Comparison of ENCODE assay signal across 8 mouse cellular contexts in genomic region chr6:89631809-89632562, GRCm38 (mm10). TPM values are rescaled to one million over a fixed set of nuclear protein-coding genes. Genes with fewer than 3 reads are reported as not detected.
DNase-seq lines count a peak whose midpoint lies in the region; ATAC-seq and TF ChIP-seq lines count a peak whose summit lies in the region.

No protein-coding gene starts in this region.

- peak; percentile 67 for ATAC-seq in forebrain, embryonic 11.5 days (replicated peaks; ENCODE audit: low FRiP score)
- ATAC-seq in lung, embryonic 16.5 days (ENCODE audit: low read depth): peak; percentile 71

- peaks cover 10% of the 10 kb centered on the region for H3K4me1 ChIP-seq in E14TG2a.4 (replicated peaks; ENCODE audit: low read depth, low read length)
- 0 out of 2 replicates have a peak, but pooled peaks cover 2% of the 10 kb centered on the region for H3K4me1 ChIP-seq in forebrain, embryonic 11.5 days (replicated peaks; ENCODE audit: control insufficient read depth, insufficient read depth, low read length)
- H3K4me1 ChIP-seq in lung, embryonic 16.5 days (replicated peaks; ENCODE audit: control insufficient read depth, insufficient read depth, low read length): peaks cover 2% of the 10 kb centered on the region; the same call in 1 of the 2 replicates

- H3K9ac ChIP-seq in forebrain, embryonic 11.5 days (ENCODE audit: low read length): no peak overlapping the region
- no peak overlapping the region for H3K9ac ChIP-seq in lung, embryonic 16.5 days (ENCODE audit: low read length)

- TF ChIP-seq CTCF in E14TG2a.4 (conservative IDR thresholded peaks at IDR 0.05; ENCODE audit: low read length): peak; percentile 52

- peaks cover 15% of the 10 kb centered on the region for H3K27me3 ChIP-seq in E14TG2a.4 (ENCODE audit: insufficient read depth, low read length)
- no peaks in the 10 kb centered on the region for H3K27me3 ChIP-seq in forebrain, embryonic 11.5 days (ENCODE audit: control insufficient read depth, insufficient read depth, low read length)
- H3K27me3 ChIP-seq in lung, embryonic 16.5 days (ENCODE audit: control insufficient read depth, insufficient read depth, low read depth, low read length): no peaks in the 10 kb centered on the region

- H3K36me3 ChIP-seq in E14TG2a.4 (ENCODE audit: insufficient read depth, low read length): no peaks in the 10 kb centered on the region
- no peaks in the 10 kb centered on the region for H3K36me3 ChIP-seq in forebrain, embryonic 11.5 days (ENCODE audit: control insufficient read depth, insufficient read depth, low read length)
- H3K36me3 ChIP-seq in lung, embryonic 16.5 days (ENCODE audit: control insufficient read depth, insufficient read depth, low read length): no peaks in the 10 kb centered on the region

- no peaks in the 10 kb centered on the region for H3K9me3 ChIP-seq in E14TG2a.4 (ENCODE audit: low read length)
- no peaks in the 10 kb centered on the region for H3K9me3 ChIP-seq in forebrain, embryonic 11.5 days (ENCODE audit: control insufficient read depth, low read length)
- H3K9me3 ChIP-seq in lung, embryonic 16.5 days (ENCODE audit: control insufficient read depth, low read length): no peaks in the 10 kb centered on the region

- H3K4me2 ChIP-seq in forebrain, embryonic 11.5 days (ENCODE audit: low read depth, low read length, severe bottlenecking): no peak overlapping the region
- peak overlapping the region; percentile 23; the same call in 1 of the 2 replicates for H3K4me2 ChIP-seq in lung, embryonic 16.5 days (ENCODE audit: low read depth, low read length)

- no peak overlapping the region for H3K4me3 ChIP-seq in E14TG2a.4 (replicated peaks; ENCODE audit: low read length)
- no peak overlapping the region for H3K4me3 ChIP-seq in forebrain, embryonic 11.5 days (ENCODE audit: low read depth, low read length)
- no peak overlapping the region for H3K4me3 ChIP-seq in lung, embryonic 16.5 days (ENCODE audit: low read length)

- intact Hi-C loops in heart, postnatal 10 days (cut with DNase I): loop anchor here (2.0 kb wide), 4 partner anchors 79 to 703 kb away; partner anchors contain the start of gene Plxna1

- peak; percentile 13 for DNase-seq in c-Kit-negative CD71-positive TER-119-positive erythroid progenitor cells, embryonic 14.5 days (ENCODE audit: low read depth, low spot score)
- peak; percentile 74 for DNase-seq in forebrain, embryonic 11.5 days (ENCODE audit: low spot score)
- peak; percentile 88 to 91 for DNase-seq in heart, postnatal 10 days
- DNase-seq in large intestine, adult 2 months (ENCODE audit: low read depth, low spot score): peak; percentile 53
- peak; percentile 73 for DNase-seq in ovary, postnatal 14 days (ENCODE audit: low spot score)
- DNase-seq in thymus, postnatal 10 days (ENCODE audit: low spot score in 2 of 2): peak; percentile 39 to 69

- H3K27ac ChIP-seq in forebrain, embryonic 11.5 days (ENCODE audit: low read depth, low read length): no peak overlapping the region
- no peak overlapping the region for H3K27ac ChIP-seq in lung, embryonic 16.5 days (ENCODE audit: low read length)

- WGBS in forebrain, embryonic 11.5 days: 10% methylated on average over 10 of the region's 10 CpGs
- WGBS in large intestine, adult 2 months: 11% methylated on average over 10 of the region's 10 CpGs
- 10% methylated on average over 10 of the region's 10 CpGs for WGBS in lung, embryonic 16.5 days

RNA-seq across cellular contexts. Expression of gene Txnrd3, which starts 11.8 kb away (rescaled TPM):
- 8.6 and 9.9 TPM in 2 replicates for polyA plus RNA-seq in forebrain, embryonic 11.5 days (2014; fragmentation: Nextera tagmentation; extraction: Ambion mirVana)
- 10 to 100 TPM; 26.1 to 27.1 TPM for total RNA-seq in heart, postnatal 10 days (2021)
- 2.7 and 3.2 TPM in 2 replicates for polyA plus RNA-seq in large intestine, adult 2 months (2012; rRNA removed)
- 10.4 and 11.8 TPM in 2 replicates for polyA plus RNA-seq in lung, embryonic 16.5 days (2015; fragmentation: Nextera tagmentation; extraction: Ambion mirVana)

RNA-seq across cellular contexts. Expression of gene Chchd6, which starts 36.5 kb away (rescaled TPM):
- polyA plus RNA-seq in forebrain, embryonic 11.5 days (2014; fragmentation: Nextera tagmentation; extraction: Ambion mirVana): 93.7 and 98.9 TPM in 2 replicates
- total RNA-seq in heart, postnatal 10 days (2021): 10 to 100 TPM; 14.7 to 15.5 TPM
- polyA plus RNA-seq in large intestine, adult 2 months (2012; rRNA removed): 17.0 and 18.6 TPM in 2 replicates
- polyA plus RNA-seq in lung, embryonic 16.5 days (2015; fragmentation: Nextera tagmentation; extraction: Ambion mirVana): 54.4 and 55.9 TPM in 2 replicates

Comparison
In these comparisons a context has a peak if more than half of its experiments do, and no peak if none do; other contexts are left out.
1. DNase-seq: peak in every context shown above with its lines; median percentile 90 in heart, postnatal 10 days; 74 in forebrain, embryonic 11.5 days; 73 in ovary, postnatal 14 days; 54 in thymus, postnatal 10 days; 53 in large intestine, adult 2 months; 13 in c-Kit-negative CD71-positive TER-119-positive erythroid progenitor cells, embryonic 14.5 days.